Mouse (Mus musculus) forebrain, embryonic 14.5 days (tissue): Measurements from ENCODE around the gene Clmp. TPM values are rescaled to one million over a fixed set of nuclear protein-coding genes. Genes with fewer than 3 reads are reported as not detected.

Experiments
- ATAC-seq: fragments of 200-750 bp; cut with Nextera tagmentation; 2 replicates; pipeline ENCODE4 v1.8.0; 2017; ENCODE audit warnings: mild to moderate bottlenecking, moderate library complexity
- DNase-seq: peaks from one replicate; pipeline ENCODE4 v3.0.0-alpha.2; 2015; ENCODE audit warnings: low spot score
- H3K27ac ChIP-seq: fragments of 300-500 bp; sonication (generic); 2 replicates; pipeline ENCODE4 v1.5.1; 2014; ENCODE audit warnings: low read depth, mild to moderate bottlenecking, control low read depth, low read length, moderate library complexity
- H3K27me3 ChIP-seq: fragments of 300-500 bp; sonication (generic); replicated peaks from 2 replicates; pipeline ENCODE4 v1.6.1; 2014; ENCODE audit warnings: low read length, control low read depth, mixed read lengths; ENCODE audit not compliant: control insufficient read depth, insufficient read depth
- H3K36me3 ChIP-seq: fragments of 300-500 bp; sonication (generic); 2 replicates; pipeline ENCODE4 v1.6.1; 2014; ENCODE audit warnings: low read length, control low read depth; ENCODE audit not compliant: control insufficient read depth, insufficient read depth
- H3K4me1 ChIP-seq: fragments of 300-500 bp; sonication (generic); 2 replicates; pipeline ENCODE4 v1.6.1; 2014; ENCODE audit warnings: antibody characterized with exemption, low read length, control low read depth; ENCODE audit not compliant: control insufficient read depth, insufficient read depth
- H3K4me2 ChIP-seq: fragments of 300-500 bp; sonication (generic); 2 replicates; pipeline ENCODE4 v1.6.1; 2014; ENCODE audit warnings: mild to moderate bottlenecking, control low read depth, low read length
- H3K4me3 ChIP-seq: fragments of 300-500 bp; sonication (generic); 2 replicates; pipeline ENCODE4 v1.5.1; 2014; ENCODE audit warnings: low read depth, low read length, control low read depth
- H3K9ac ChIP-seq: fragments of 300-500 bp; sonication (generic); 2 replicates; pipeline ENCODE4 v1.6.1; 2014; ENCODE audit warnings: mild to moderate bottlenecking, low read length, control low read depth, moderate library complexity
- H3K9me3 ChIP-seq: fragments of 300-500 bp; sonication (generic); replicated peaks from 2 replicates; pipeline ENCODE4 v1.6.1; 2016; ENCODE audit warnings: low read length, control low read depth, mixed read lengths; ENCODE audit not compliant: control insufficient read depth
- WGBS: fragments of 180-500 bp; shearing (Covaris S2); extraction: QIAGEN DNeasy Blood & Tissue Kit; methylation state at CpG from one replicate; pipeline ENCODE4 v1.1.7; 2014; 5-methylcytosine and 5-hydroxymethylcytosine counted together
- polyA plus RNA-seq: library from polyadenylated mRNA; unstranded; fragments of >200 nt; fragmentation: Nextera tagmentation; extraction: Ambion mirVana; gene quantifications from 2 replicates; pipeline ENCODE4 v1.2.1, GENCODE M21; 2014

Gene Clmp
- polyA plus RNA-seq, 1 experiment from 2014 or later: 45.6 TPM

GRCm38 (mm10) chr9:40649983-40650382 is 35.8 kb upstream of the Clmp start:
- Histone ChIP-seq H3K27ac (no peak overlapping the region), H3K4me2 (no peak overlapping the region), H3K36me3 (no peaks in the 10 kb centered on the region), H3K9ac (no peak overlapping the region), H3K4me1 (no peaks in the 10 kb centered on the region), H3K4me3 (no peak overlapping the region), H3K9me3 (no peaks in the 10 kb centered on the region), H3K27me3 (no peaks in the 10 kb centered on the region)
- DNase-seq (no peak), ATAC-seq (no peak)
- 61% methylated on average over 6 of the region's 6 CpGs for WGBS

- H3K9me3 ChIP-seq: no peaks in the 10 kb centered on the region
- no peaks in the 10 kb centered on the region for H3K4me1 ChIP-seq
- no peaks in the 10 kb centered on the region for H3K36me3 ChIP-seq
- no peak for DNase-seq
- H3K4me2 ChIP-seq: no peak overlapping the region
- ATAC-seq: no peak
- no peak overlapping the region for H3K27ac ChIP-seq
- no peaks in the 10 kb centered on the region for H3K27me3 ChIP-seq
- H3K9ac ChIP-seq: no peak overlapping the region
- WGBS: 94% methylated on average over 4 of the region's 4 CpGs
- H3K4me3 ChIP-seq: no peak overlapping the region
These were observed 34.4 kb upstream of the Clmp start for GRCm38 (mm10) chr9:40651239-40651859.

- H3K27me3 ChIP-seq: no peaks in the 10 kb centered on the region
- 55% methylated on average over 9 of the region's 9 CpGs for WGBS
These were observed 33.0 kb upstream of the Clmp start for GRCm38 (mm10) chr9:40652757-40653156.

GRCm38 (mm10) chr9:40666190-40666803 is 19.5 kb upstream of the Clmp start:
- WGBS: 76% methylated on average over 9 of the region's 9 CpGs
- ATAC-seq: no peak
- H3K36me3 ChIP-seq: no peaks in the 10 kb centered on the region
- no peak overlapping the region for H3K4me2 ChIP-seq
- H3K27me3 ChIP-seq: no peaks in the 10 kb centered on the region
- no peak overlapping the region for H3K27ac ChIP-seq
- no peaks in the 10 kb centered on the region for H3K9me3 ChIP-seq
- no peak overlapping the region for H3K4me3 ChIP-seq
- DNase-seq: no peak
- H3K4me1 ChIP-seq: peaks cover 2% of the 10 kb centered on the region
- no peak overlapping the region for H3K9ac ChIP-seq

More at GRCm38 (mm10) chr9:40652757-40653156, 33.0 kb upstream of the Clmp start:
- Histone ChIP-seq H3K4me1 (no peaks in the 10 kb centered on the region), H3K4me3 (no peak overlapping the region), H3K4me2 (no peak overlapping the region), H3K9ac (no peak overlapping the region), H3K27ac (no peak overlapping the region), H3K36me3 (no peaks in the 10 kb centered on the region), H3K9me3 (no peaks in the 10 kb centered on the region)
- ATAC-seq (no peak), DNase-seq (no peak)

- Histone ChIP-seq H3K36me3 (no peaks in the 10 kb centered on the region), H3K27ac (no peak within 1 kb of the TSS), H3K9me3 (no peaks in the 10 kb centered on the region), H3K27me3 (no peaks in the 10 kb centered on the region), H3K4me1 (peaks cover 10% of the 10 kb centered on the region), H3K4me3 (no peak within 1 kb of the TSS), H3K9ac (no peak within 1 kb of the TSS), H3K4me2 (no peak within 1 kb of the TSS)
- DNase-seq: no peak
- 91% methylated on average over 3 of the region's 3 CpGs for WGBS
- no peak for ATAC-seq
These were observed 15.4 kb upstream of the Clmp start, which contains the start of gene Gm21915 for GRCm38 (mm10) chr9:40670313-40670712. Gene Gm21915, plus strand, starts transcription at chr9:40670613.

GRCm38 (mm10) chr9:40671323-40671930 is 14.3 kb upstream of the Clmp start:
- Histone ChIP-seq H3K4me3 (no peak overlapping the region), H3K4me1 (peaks cover 10% of the 10 kb centered on the region)

GRCm38 (mm10) chr9:40675203-40675958 is 10.4 kb upstream of the Clmp start:
- H3K4me3 ChIP-seq: no peak overlapping the region
- no peak overlapping the region for H3K4me2 ChIP-seq
- no peaks in the 10 kb centered on the region for H3K27me3 ChIP-seq
- H3K4me1 ChIP-seq: peaks cover 10% of the 10 kb centered on the region
- H3K36me3 ChIP-seq: no peaks in the 10 kb centered on the region
- H3K9ac ChIP-seq: no peak overlapping the region
- H3K9me3 ChIP-seq: no peaks in the 10 kb centered on the region
- DNase-seq (no peak), ATAC-seq (no peak)
- no peak overlapping the region for H3K27ac ChIP-seq
- 87% methylated on average over 12 of the region's 12 CpGs for WGBS

More at GRCm38 (mm10) chr9:40671323-40671930, 14.3 kb upstream of the Clmp start:
- Histone ChIP-seq H3K4me2 (no peak overlapping the region), H3K36me3 (no peaks in the 10 kb centered on the region), H3K9ac (no peak overlapping the region), H3K27ac (no peak overlapping the region), H3K9me3 (no peaks in the 10 kb centered on the region), H3K27me3 (no peaks in the 10 kb centered on the region)
- 33% methylated on average over 4 of the region's 4 CpGs for WGBS
- peak; percentile 26; the same call in 1 of the 2 replicates for ATAC-seq
- peak; percentile 46 for DNase-seq

GRCm38 (mm10) chr9:40678653-40679052 is 7.1 kb upstream of the Clmp start:
- Histone ChIP-seq H3K36me3 (no peaks in the 10 kb centered on the region), H3K9me3 (no peaks in the 10 kb centered on the region), H3K9ac (no peak overlapping the region), H3K4me1 (no peaks in the 10 kb centered on the region), H3K27me3 (no peaks in the 10 kb centered on the region), H3K4me2 (no peak overlapping the region), H3K4me3 (no peak overlapping the region), H3K27ac (no peak overlapping the region)
- WGBS: 78% methylated on average over 4 of the region's 4 CpGs
- ATAC-seq (no peak), DNase-seq (no peak)
